Mouse (Mus musculus) liver, embryonic 12.5 days (tissue): ENCODE results near the gene Baiap3. TPM values are rescaled to one million over a fixed set of nuclear protein-coding genes. Genes with fewer than 3 reads are reported as not detected.

Experiments
- microRNA-seq: library from miRNA; unstranded; fragments of <30 nt; microRNA quantifications from one replicate; pipeline ENCODE4, GENCODE M21; 2017
- polyA plus RNA-seq: library from polyadenylated mRNA; unstranded; fragments of >200 nt; fragmentation: Nextera tagmentation; extraction: Ambion mirVana; gene quantifications from 2 replicates; pipeline ENCODE4 v1.2.1, GENCODE M21; 2016

Gene Baiap3
- polyA plus RNA-seq, 1 experiment from 2014 or later: 0.30 TPM

Small RNA genes within 50 kb of the gene (microRNA-seq; reads per million reads assigned to microRNA genes)
- gene Mir3547: 1.4 reads per million

Other genes with a start within 250 kb of the Baiap3 start
- gene Cramp1l, start 240.6 kb downstream of the Baiap3 start, polyA plus RNA-seq: 8.1 and 8.2 TPM in 2 replicates
- gene Ift140, start 240.3 kb downstream of the Baiap3 start, polyA plus RNA-seq: 78.9 and 79.3 TPM in 2 replicates
- gene Tmem204, start 172.8 kb downstream of the Baiap3 start, polyA plus RNA-seq: 6.1 and 7.2 TPM in 2 replicates
- 25.6 and 28.6 TPM in 2 replicates for gene Telo2, start 140.4 kb downstream of the Baiap3 start, polyA plus RNA-seq
- not detected in 2 replicates for gene Ptx4, start 135.6 kb downstream of the Baiap3 start, polyA plus RNA-seq
- gene Clcn7, start 123.0 kb downstream of the Baiap3 start, polyA plus RNA-seq: 13.7 and 14.8 TPM in 2 replicates
- gene Ccdc154, start 93.9 kb downstream of the Baiap3 start, polyA plus RNA-seq: not detected in 2 replicates
- not detected in 2 replicates for gene Gm38655, start 80.9 kb downstream of the Baiap3 start, polyA plus RNA-seq
- gene BC003965, start 71.8 kb downstream of the Baiap3 start, polyA plus RNA-seq: 28.8 and 32.1 TPM in 2 replicates
- 15.0 and 17.7 TPM in 2 replicates for gene Unkl, start 68.0 kb downstream of the Baiap3 start, polyA plus RNA-seq
- 22.2 and 24.4 TPM in 2 replicates for gene Gnptg, start 16.2 kb downstream of the Baiap3 start, polyA plus RNA-seq
- 32.6 and 33.3 TPM in 2 replicates for gene Tsr3, start 16.2 kb downstream of the Baiap3 start, polyA plus RNA-seq
- 437 and 442 TPM in 2 replicates for gene Ube2i, start 18.3 kb upstream of the Baiap3 start, polyA plus RNA-seq
- not detected in 2 replicates for gene Prss34, start 42.0 kb upstream of the Baiap3 start, polyA plus RNA-seq
- not detected in 2 replicates for gene Prss28, start 52.3 kb upstream of the Baiap3 start, polyA plus RNA-seq
- gene Prss29, start 62.3 kb upstream of the Baiap3 start, polyA plus RNA-seq: not detected in 2 replicates
- gene Tpsab1, start 89.2 kb upstream of the Baiap3 start, polyA plus RNA-seq: not detected in 2 replicates
- gene Tpsb2, start 109.9 kb upstream of the Baiap3 start, polyA plus RNA-seq: 0.29 TPM in 1 of 2 replicates, not detected in the other
- 0.42 and 0.69 TPM in 2 replicates for gene Tpsg1, start 112.9 kb upstream of the Baiap3 start, polyA plus RNA-seq
- 1.2 and 1.6 TPM in 2 replicates for gene Cacna1h, start 177.4 kb upstream of the Baiap3 start, polyA plus RNA-seq
- gene Tekt4, start 198.3 kb upstream of the Baiap3 start, polyA plus RNA-seq: not detected in 2 replicates
- 0.10 TPM in 1 of 2 replicates, not detected in the other for gene Sstr5, start 240.9 kb upstream of the Baiap3 start, polyA plus RNA-seq